In genomic region chr4:59169981-59170380, GRCm38 (mm10) we compare ENCODE assay signal across 23 mouse cellular contexts. TPM values are rescaled to one million over a fixed set of nuclear protein-coding genes. Genes with fewer than 3 reads are reported as not detected.
"Had no signal": no experiment of that assay in that cellular context is flagged by ENCODE, and none has a peak within 500 bp of the region (broad histone marks: within the 10 kb centered on the region; RNA-seq: fewer than 3 reads in every experiment).

No protein-coding gene starts in this region.

- DNase-seq: kidney, adult 2 months; kidney, postnatal 25 days; layer of hippocampus, adult 9-11 months; liver, postnatal 0 days; lung, embryonic 14.5 days had no signal

RNA-seq across cellular contexts. Expression of gene AI481877, which starts 31.2 kb away (rescaled TPM):
- total RNA-seq: layer of hippocampus, adult 2 months; layer of hippocampus, postnatal 25 days; left cerebral cortex, adult 18-20 months; left cerebral cortex, postnatal 36 days; megakaryocyte, adult 5-6 weeks; neutrophil, adult 5-6 weeks had no signal
- polyA plus RNA-seq: intestine, postnatal 0 days; kidney, adult 2 months; kidney, embryonic 14.5 days; kidney, postnatal 0 days; limb, embryonic 15.5 days; liver, embryonic 11.5 days; liver, embryonic 14.5 days; liver, postnatal 0 days; lung, embryonic 14.5 days; lung, postnatal 0 days; macrophage; midbrain, embryonic 12.5 days; neural tube, embryonic 13.5 days; small intestine, adult 2 months; spleen, adult 2 months had no signal
